28 mouse cellular contexts compared by ENCODE assay signal in genomic region chrX:53201616-53202015, GRCm38 (mm10). TPM values are rescaled to one million over a fixed set of nuclear protein-coding genes. Genes with fewer than 3 reads are reported as not detected.
DNase-seq lines count a peak whose midpoint lies in the region; ATAC-seq and TF ChIP-seq lines count a peak whose summit lies in the region.
"Had no signal": no experiment of that assay in that cellular context is flagged by ENCODE, and none has a peak within 500 bp of the region (broad histone marks: within the 10 kb centered on the region; RNA-seq: fewer than 3 reads in every experiment).

No protein-coding gene starts in this region.

- H3K9ac ChIP-seq in heart, embryonic 14.5 days (ENCODE audit: low read length): no peak overlapping the region
- no peak overlapping the region for H3K9ac ChIP-seq in heart, postnatal 0 days (replicated peaks; ENCODE audit: low read depth, low read length)
- H3K9ac ChIP-seq: embryonic facial prominence, embryonic 13.5 days; forebrain, embryonic 12.5 days; forebrain, embryonic 15.5 days; hindbrain, embryonic 12.5 days; hindbrain, embryonic 15.5 days had no signal

- TF ChIP-seq EP300 in heart, postnatal 0 days (IDR thresholded peaks at IDR 0.05; ENCODE audit: low read depth): no peak

- no peak for ATAC-seq in heart, embryonic 14.5 days (ENCODE audit: insufficient number of reproducible peaks, insufficient read depth, low FRiP score, low read depth)
- ATAC-seq in heart, postnatal 0 days (ENCODE audit: insufficient read depth, low read depth): no peak
- ATAC-seq: activated CD4-positive, CD25-positive, alpha-beta regulatory T cell, adult 4 months; forebrain, embryonic 15.5 days; intestine, postnatal 0 days had no signal

- intact Hi-C loops in heart, postnatal 36 days (cut with DNase I): no loop called here

- H3K9me3 ChIP-seq in heart, embryonic 10.5 days: no peaks in the 10 kb centered on the region
- no peaks in the 10 kb centered on the region for H3K9me3 ChIP-seq in heart, embryonic 14.5 days (ENCODE audit: control insufficient read depth, low read length)
- H3K9me3 ChIP-seq in heart, postnatal 0 days (replicated peaks; ENCODE audit: control insufficient read depth, low read length): no peaks in the 10 kb centered on the region
- H3K9me3 ChIP-seq: embryonic facial prominence, embryonic 10.5 days; embryonic facial prominence, embryonic 13.5 days; forebrain, embryonic 12.5 days; forebrain, embryonic 15.5 days; hindbrain, embryonic 12.5 days; hindbrain, embryonic 15.5 days had no signal

- peak overlapping the region; percentile 70 for H3K27ac ChIP-seq in heart, embryonic 10.5 days
- H3K27ac ChIP-seq in heart, embryonic 14.5 days (replicated peaks in 1 of 2; ENCODE audit: control insufficient read depth in 1 of 2, insufficient read depth in 1 of 2, low read depth in 2 of 2, low read length in 2 of 2): peak overlapping the region; percentile 42 to 52
- 0 out of 2 replicates have a peak overlapping the region, but pooled peaks have one; percentile 28 for H3K27ac ChIP-seq in heart, postnatal 0 days (ENCODE audit: low read depth)
- H3K27ac ChIP-seq: embryonic facial prominence, embryonic 10.5 days; embryonic facial prominence, embryonic 13.5 days; forebrain, embryonic 12.5 days; forebrain, embryonic 15.5 days; hindbrain, embryonic 12.5 days; hindbrain, embryonic 15.5 days had no signal

- TF ChIP-seq CTCF in heart, postnatal 0 days (IDR thresholded peaks at IDR 0.05; ENCODE audit: low read depth): no peak

- 43% methylated on average over 5 of the region's 5 CpGs for WGBS in heart, embryonic 10.5 days
- WGBS in heart, embryonic 14.5 days: 29% methylated on average over 5 of the region's 5 CpGs
- WGBS in heart, postnatal 0 days: 36% methylated on average over 5 of the region's 5 CpGs

- H3K36me3 ChIP-seq in heart, embryonic 10.5 days: no peaks in the 10 kb centered on the region
- no peaks in the 10 kb centered on the region for H3K36me3 ChIP-seq in heart, embryonic 14.5 days (ENCODE audit: control insufficient read depth, insufficient read depth, low read length)
- H3K36me3 ChIP-seq in heart, postnatal 0 days (replicated peaks; ENCODE audit: control insufficient read depth, insufficient read depth, low read length): no peaks in the 10 kb centered on the region
- H3K36me3 ChIP-seq: embryonic facial prominence, embryonic 10.5 days; embryonic facial prominence, embryonic 13.5 days; forebrain, embryonic 12.5 days; forebrain, embryonic 15.5 days; hindbrain, embryonic 12.5 days; hindbrain, embryonic 15.5 days had no signal

- DNase-seq in heart, embryonic 10.5 days (ENCODE audit: low spot score): no peak
- DNase-seq in heart, adult 11 months: no peak
- DNase-seq in heart, postnatal 36 days: no peak
- DNase-seq in heart, postnatal 0 days (ENCODE audit: low spot score): no peak
- no peak for DNase-seq in heart, postnatal 4 days
- peak; percentile 42 for DNase-seq in ovary, postnatal 36 days (ENCODE audit: low spot score)
- no peak for DNase-seq in ovary, postnatal 10 days (ENCODE audit: low spot score)
- DNase-seq: adrenal gland, adult 8-10 months; adrenal gland, postnatal 25 days; cerebellum, adult 11-12 months; cerebellum, adult 8-10 months; cerebellum, postnatal 10 days; cerebellum, postnatal 36 days; embryo, embryonic 11 days; gastrocnemius, postnatal 25 days had no signal

- no peak overlapping the region for H3K4me2 ChIP-seq in heart, embryonic 14.5 days (ENCODE audit: low read length)
- no peak overlapping the region for H3K4me2 ChIP-seq in heart, postnatal 0 days (ENCODE audit: low read depth, low read length)
- H3K4me2 ChIP-seq: embryonic facial prominence, embryonic 13.5 days; forebrain, embryonic 12.5 days; forebrain, embryonic 15.5 days; hindbrain, embryonic 12.5 days; hindbrain, embryonic 15.5 days had no signal

- no peaks in the 10 kb centered on the region for H3K27me3 ChIP-seq in heart, embryonic 10.5 days (ENCODE audit: insufficient read depth, poor library complexity, severe bottlenecking)
- H3K27me3 ChIP-seq in heart, embryonic 14.5 days (ENCODE audit: control insufficient read depth, insufficient read depth, low read length): no peaks in the 10 kb centered on the region
- H3K27me3 ChIP-seq in heart, postnatal 0 days (ENCODE audit: control insufficient read depth, insufficient read depth, low read length): no peaks in the 10 kb centered on the region
- H3K27me3 ChIP-seq: embryonic facial prominence, embryonic 13.5 days; forebrain, embryonic 12.5 days; forebrain, embryonic 15.5 days; hindbrain, embryonic 12.5 days; hindbrain, embryonic 15.5 days had no signal

- H3K4me1 ChIP-seq in heart, embryonic 10.5 days: no peaks in the 10 kb centered on the region
- peaks cover 0 to 16% of the 10 kb centered on the region in 2 experiments; a peak in 1 of 4 replicates for H3K4me1 ChIP-seq in heart, embryonic 14.5 days (ENCODE audit: control insufficient read depth in 2 of 2, insufficient read depth in 2 of 2, low read length in 2 of 2)
- no peaks in the 10 kb centered on the region for H3K4me1 ChIP-seq in heart, postnatal 0 days (ENCODE audit: control insufficient read depth, insufficient read depth)
- H3K4me1 ChIP-seq: embryonic facial prominence, embryonic 10.5 days; embryonic facial prominence, embryonic 13.5 days; forebrain, embryonic 12.5 days; forebrain, embryonic 15.5 days; hindbrain, embryonic 12.5 days; hindbrain, embryonic 15.5 days had no signal

- no peak overlapping the region for H3K4me3 ChIP-seq in heart, embryonic 10.5 days
- no peak overlapping the region for H3K4me3 ChIP-seq in heart, embryonic 14.5 days (ENCODE audit: control insufficient read depth in 1 of 2, insufficient read depth in 1 of 2, low read depth in 1 of 2, low read length in 2 of 2)
- H3K4me3 ChIP-seq in heart, postnatal 0 days (ENCODE audit: low read depth, low read length): no peak overlapping the region
- H3K4me3 ChIP-seq: embryonic facial prominence, embryonic 10.5 days; embryonic facial prominence, embryonic 13.5 days; erythroblast, embryonic 14.5 days; forebrain, embryonic 12.5 days; forebrain, embryonic 15.5 days; hindbrain, embryonic 12.5 days; hindbrain, embryonic 15.5 days had no signal

RNA-seq across cellular contexts. Expression of gene Plac1, which starts 38.3 kb away (rescaled TPM):
- polyA plus RNA-seq in heart, embryonic 10.5 days (2016; fragmentation: Nextera tagmentation; extraction: Ambion mirVana): 13.3 and 15.1 TPM in 2 replicates
- polyA plus RNA-seq in heart, embryonic 14.5 days (2014; fragmentation: Nextera tagmentation; extraction: Ambion mirVana): 8.1 and 8.4 TPM in 2 replicates
- total RNA-seq in heart, postnatal 36 days (2021): not detected
- 2.7 TPM in 1 of 2 replicates, not detected in the other for total RNA-seq in heart, postnatal 0 days (2014; rRNA removed; ENCODE audit: low replicate concordance)
- 1.9 and 2.0 TPM in 2 replicates for polyA plus RNA-seq in heart, postnatal 0 days (2015; fragmentation: Nextera tagmentation; extraction: Ambion mirVana)
- 1 to 10 TPM in 1 of 2 experiments, under 1 TPM in 1; 0.69 to 1.0 TPM for total RNA-seq in heart, postnatal 4 days (2021)
- total RNA-seq: adrenal gland, adult 8-10 months; adrenal gland, postnatal 25 days; gastrocnemius, adult 8-10 months; gastrocnemius, postnatal 25 days; hematopoietic stem cell, adult 5-6 weeks had no signal
- polyA plus RNA-seq: activated CD4-positive, CD25-positive, alpha-beta regulatory T cell, adult 4 months; cortical plate, adult 2 months; erythroblast, embryonic 14.5 days had no signal
